Mouse (Mus musculus): ENCODE measurements around the gene Snx25. TPM values are rescaled to one million over a fixed set of nuclear protein-coding genes. Genes with fewer than 3 reads are reported as not detected.

The Snx25 gene
- polyA plus RNA-seq, 1 experiment from 2014 or later = 6.3 TPM

DNA sequence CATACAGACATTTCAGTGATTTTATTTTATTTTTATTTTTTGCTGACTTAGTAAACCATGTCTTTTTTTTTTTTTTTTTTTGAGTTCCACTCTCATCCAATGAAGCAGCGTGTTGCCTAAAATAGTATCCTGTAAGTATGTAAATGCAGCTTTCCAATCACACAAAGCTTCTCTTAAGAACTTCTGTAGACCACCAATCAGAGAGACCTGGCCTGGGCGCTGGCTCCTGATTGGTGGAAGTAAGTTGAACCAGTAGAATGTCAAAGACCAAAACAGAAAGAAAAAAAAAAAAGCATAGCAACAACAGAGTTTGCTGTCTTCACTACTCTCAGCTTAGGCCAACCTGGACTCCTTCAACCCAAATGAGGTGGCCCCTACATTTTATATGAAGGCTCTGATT, 141.7 kb downstream of the Snx25 start:
- peak; percentile 68 for ATAC-seq (replicated peaks; ENCODE audit: low FRiP score, low read depth)
- peak overlapping the region; percentile 54; the same call in 1 of the 2 replicates for H3K27ac ChIP-seq
- no peak overlapping the region for H3K9ac ChIP-seq (ENCODE audit: low read depth, low read length)
- no peaks in the 10 kb centered on the region for H3K36me3 ChIP-seq (ENCODE audit: insufficient read depth, low read length)
- DNase-seq (ENCODE audit: low spot score) = peak; percentile 50
- no peak for TF ChIP-seq CTCF (IDR thresholded peaks at IDR 0.05; ENCODE audit: low read depth)
- H3K9me3 ChIP-seq (replicated peaks; ENCODE audit: low read length) = no peaks in the 10 kb centered on the region
- WGBS = 59% methylated on average over 2 of the region's 2 CpGs
- no peak overlapping the region for H3K4me3 ChIP-seq (replicated peaks; ENCODE audit: low read depth, low read length)
- H3K4me2 ChIP-seq (ENCODE audit: low read length) = peak overlapping the region; percentile 41
- no peaks in the 10 kb centered on the region for H3K27me3 ChIP-seq (ENCODE audit: insufficient read depth, low read length)
- H3K4me1 ChIP-seq (replicated peaks; ENCODE audit: insufficient read depth, low read length) = no peaks in the 10 kb centered on the region

DNA sequence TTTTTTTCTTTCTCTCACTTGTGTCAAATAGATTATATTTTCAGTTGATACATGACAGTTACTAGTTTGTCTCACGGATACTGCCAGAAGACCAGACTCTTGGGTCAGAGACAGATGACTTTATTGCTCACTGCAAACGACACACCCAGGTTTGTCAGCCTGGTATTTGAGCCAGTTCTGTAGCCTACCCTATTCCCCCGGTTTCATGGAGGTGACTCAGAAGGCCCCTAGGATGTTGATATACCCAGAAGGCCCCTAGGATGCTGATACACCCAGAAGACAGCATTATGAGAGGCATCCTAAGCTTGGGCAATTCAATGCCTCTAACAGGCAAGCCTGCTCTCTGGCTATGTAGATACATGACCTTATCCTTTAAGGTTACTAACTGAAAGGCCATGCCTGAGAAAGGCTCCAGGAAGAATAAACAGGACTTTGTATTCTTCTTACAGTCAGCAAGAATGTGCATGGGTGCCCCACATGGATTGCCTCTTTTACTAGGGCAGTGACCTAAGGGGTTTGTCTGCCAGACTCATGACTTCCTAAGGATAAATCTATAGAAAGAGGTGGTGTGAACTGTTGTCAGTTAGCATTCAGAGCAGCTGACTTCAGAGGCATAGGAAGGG, 144.8 kb downstream of the Snx25 start:
- no peak overlapping the region for H3K9ac ChIP-seq (ENCODE audit: low read depth, low read length)
- no peaks in the 10 kb centered on the region for H3K36me3 ChIP-seq (ENCODE audit: insufficient read depth, low read length)
- no peaks in the 10 kb centered on the region for H3K9me3 ChIP-seq (replicated peaks; ENCODE audit: low read length)
- H3K4me2 ChIP-seq (ENCODE audit: low read length) = no peak overlapping the region
- H3K4me1 ChIP-seq (replicated peaks; ENCODE audit: insufficient read depth, low read length) = no peaks in the 10 kb centered on the region
- ATAC-seq (replicated peaks; ENCODE audit: low FRiP score, low read depth) = no peak
- no peak for TF ChIP-seq CTCF (IDR thresholded peaks at IDR 0.05; ENCODE audit: low read depth)
- no peak overlapping the region for H3K27ac ChIP-seq
- no peak overlapping the region for H3K4me3 ChIP-seq (replicated peaks; ENCODE audit: low read depth, low read length)
- H3K27me3 ChIP-seq (ENCODE audit: insufficient read depth, low read length) = no peaks in the 10 kb centered on the region
- DNase-seq (ENCODE audit: low spot score) = no peak
- WGBS = 35% methylated on average over 3 of the region's 3 CpGs

DNA sequence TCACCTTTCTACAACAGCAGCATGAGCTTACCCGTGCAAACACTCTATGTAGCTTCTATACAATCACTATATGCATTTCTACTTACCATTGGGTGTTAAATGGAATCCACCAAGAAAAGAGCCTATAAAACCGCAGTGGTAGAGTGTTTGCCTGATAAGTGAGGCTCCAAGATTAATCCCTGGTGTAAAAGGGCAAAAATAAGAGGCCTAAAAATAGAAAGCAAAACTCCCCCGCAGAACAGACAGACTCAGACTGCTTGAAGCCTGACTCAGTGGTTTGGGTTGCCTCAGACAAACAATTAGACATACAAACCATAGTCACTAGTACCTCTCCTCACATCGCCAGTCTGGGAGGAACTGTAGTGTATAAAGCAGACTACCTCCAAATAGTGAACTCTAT, 146.4 kb downstream of the Snx25 start, which contains the start of gene Ankrd37:
Ankrd37 (minus strand) TSS at position 112 of the 400 bp plus-strand sequence.
- Histone ChIP-seq H3K9ac (ENCODE audit: low read depth, low read length) (no peak within 1 kb of the TSS), H3K4me2 (ENCODE audit: low read length) (no peak within 1 kb of the TSS), H3K27ac (no peak within 1 kb of the TSS), H3K27me3 (ENCODE audit: insufficient read depth, low read length) (no peaks in the 10 kb centered on the region), H3K4me1 (replicated peaks; ENCODE audit: insufficient read depth, low read length) (no peaks in the 10 kb centered on the region), H3K9me3 (replicated peaks; ENCODE audit: low read length) (no peaks in the 10 kb centered on the region), H3K4me3 (replicated peaks; ENCODE audit: low read depth, low read length) (no peak within 1 kb of the TSS), H3K36me3 (ENCODE audit: insufficient read depth, low read length) (no peaks in the 10 kb centered on the region)
- DNase-seq (ENCODE audit: low spot score) (no peak), ATAC-seq (replicated peaks; ENCODE audit: low FRiP score, low read depth) (no peak)
- WGBS = 67% methylated on average over 4 of the region's 4 CpGs
- no peak for TF ChIP-seq CTCF (IDR thresholded peaks at IDR 0.05; ENCODE audit: low read depth)

DNA sequence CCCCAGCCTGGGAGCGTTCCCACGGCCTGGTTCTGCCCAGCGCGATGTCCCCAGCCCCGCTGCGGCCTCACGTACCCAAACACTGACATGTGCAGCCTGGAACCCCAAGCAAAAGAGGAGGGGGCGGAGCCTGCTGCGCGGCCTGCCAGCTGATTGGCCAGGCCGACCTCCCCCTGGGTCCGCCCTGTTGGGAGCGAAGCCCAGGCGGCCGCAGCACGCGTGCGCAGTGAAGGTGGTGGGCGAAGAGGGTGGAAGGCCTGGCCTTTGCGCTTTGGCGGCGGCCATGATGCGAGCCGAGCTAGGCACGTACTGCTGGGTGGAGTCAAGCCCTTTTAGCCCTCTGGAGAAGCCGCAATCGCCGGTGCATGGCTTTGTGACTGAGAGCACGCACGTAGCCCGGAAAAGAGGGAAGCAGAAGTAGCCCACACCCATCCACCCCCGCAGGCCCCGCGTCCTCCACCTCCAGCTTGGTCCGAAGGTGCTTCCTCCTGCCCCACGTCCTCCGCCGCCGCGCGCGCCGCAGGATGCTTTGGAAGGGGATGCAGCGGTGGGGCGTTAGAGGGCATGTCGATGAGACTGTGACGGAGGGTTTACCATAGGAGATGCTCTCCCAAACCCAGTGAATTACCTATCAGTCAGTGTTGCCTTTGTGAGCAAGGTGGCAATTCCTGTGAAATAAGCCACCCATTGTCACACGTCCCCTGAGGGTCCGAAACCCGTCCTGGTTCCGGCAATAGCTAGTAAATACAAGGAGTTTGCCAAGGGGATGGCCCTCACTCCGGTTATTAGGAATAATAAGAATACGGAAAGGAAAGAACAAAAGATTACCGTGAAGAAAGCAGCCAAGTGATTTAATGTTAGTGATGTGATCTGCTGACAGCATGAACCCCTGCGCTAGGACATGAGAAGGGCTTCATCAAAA, 151.9 kb downstream of the Snx25 start:
- H3K4me3 ChIP-seq (replicated peaks; ENCODE audit: low read depth, low read length) = peak overlapping the region; percentile 58
- peak; percentile 99 for ATAC-seq (replicated peaks; ENCODE audit: low FRiP score, low read depth)
- 5% methylated on average over 48 of the region's 55 CpGs for WGBS
- DNase-seq (ENCODE audit: low spot score) = peak; percentile 98
- H3K9ac ChIP-seq (ENCODE audit: low read depth, low read length) = peak overlapping the region; percentile 70
- H3K27ac ChIP-seq = peak overlapping the region; percentile 93
- no peak for TF ChIP-seq CTCF (IDR thresholded peaks at IDR 0.05; ENCODE audit: low read depth)
- H3K4me1 ChIP-seq (replicated peaks; ENCODE audit: insufficient read depth, low read length) = 0 out of 2 replicates have a peak, but pooled peaks cover 3% of the 10 kb centered on the region
- 0 out of 2 replicates have a peak, but pooled peaks cover 5% of the 10 kb centered on the region for H3K36me3 ChIP-seq (ENCODE audit: insufficient read depth, low read length)
- H3K9me3 ChIP-seq (replicated peaks; ENCODE audit: low read length) = no peaks in the 10 kb centered on the region
- no peaks in the 10 kb centered on the region for H3K27me3 ChIP-seq (ENCODE audit: insufficient read depth, low read length)
- peak overlapping the region; percentile 90 for H3K4me2 ChIP-seq (ENCODE audit: low read length)

DNA sequence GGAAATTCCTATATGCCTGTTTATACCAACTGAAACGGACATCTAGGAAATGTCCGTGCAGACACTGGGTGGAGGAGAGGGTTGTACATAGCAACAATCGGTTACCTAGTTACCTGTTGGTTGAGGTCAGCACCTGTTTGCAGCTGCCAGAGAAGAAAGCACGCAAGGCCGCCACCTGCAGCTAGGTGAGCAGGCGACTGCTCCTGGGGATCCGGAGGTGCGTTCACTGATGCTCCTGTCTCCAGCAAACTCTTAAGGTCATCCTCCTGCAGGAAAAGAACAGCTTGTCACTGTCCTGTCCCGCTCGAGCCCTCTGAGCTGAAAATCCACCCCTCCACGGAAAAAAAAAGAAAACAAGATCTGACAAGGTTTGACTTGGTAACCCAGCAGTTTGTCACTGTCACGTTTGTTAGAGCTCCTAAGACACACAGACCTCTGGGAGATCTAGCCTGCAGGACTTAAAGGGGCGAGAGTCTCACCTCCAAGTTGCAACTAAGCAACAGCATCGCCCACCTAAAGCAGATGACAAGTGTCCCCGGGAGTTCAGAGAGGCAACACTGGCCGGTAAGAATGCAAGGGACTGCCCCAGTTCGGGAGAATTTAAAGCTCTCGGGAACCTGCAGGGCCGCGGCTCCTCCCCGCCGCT, 152.7 kb downstream of the Snx25 start, which contains the start of gene Lrp2bp:
Lrp2bp (plus strand) TSS at position 166 of the 646 bp plus-strand sequence.
- peak; percentile 44 for DNase-seq (ENCODE audit: low spot score)
- peak within 1 kb of the TSS; percentile 93 for H3K27ac ChIP-seq
- WGBS = 1% methylated on average over 22 of the region's 22 CpGs
- H3K4me3 ChIP-seq (replicated peaks; ENCODE audit: low read depth, low read length) = peak within 1 kb of the TSS; percentile 58
- TF ChIP-seq CTCF (IDR thresholded peaks at IDR 0.05; ENCODE audit: low read depth) = no peak
- H3K9ac ChIP-seq (ENCODE audit: low read depth, low read length) = peak within 1 kb of the TSS; percentile 70
- 0 out of 2 replicates have a peak, but pooled peaks cover 5% of the 10 kb centered on the region for H3K36me3 ChIP-seq (ENCODE audit: insufficient read depth, low read length)
- 0 out of 2 replicates have a peak, but pooled peaks cover 3% of the 10 kb centered on the region for H3K4me1 ChIP-seq (replicated peaks; ENCODE audit: insufficient read depth, low read length)
- no peaks in the 10 kb centered on the region for H3K9me3 ChIP-seq (replicated peaks; ENCODE audit: low read length)
- H3K4me2 ChIP-seq (ENCODE audit: low read length) = peak within 1 kb of the TSS; percentile 90
- no peaks in the 10 kb centered on the region for H3K27me3 ChIP-seq (ENCODE audit: insufficient read depth, low read length)
- ATAC-seq (replicated peaks; ENCODE audit: low FRiP score, low read depth) = 0 out of 2 replicates have a peak, but pooled peaks have one; percentile 18

DNA sequence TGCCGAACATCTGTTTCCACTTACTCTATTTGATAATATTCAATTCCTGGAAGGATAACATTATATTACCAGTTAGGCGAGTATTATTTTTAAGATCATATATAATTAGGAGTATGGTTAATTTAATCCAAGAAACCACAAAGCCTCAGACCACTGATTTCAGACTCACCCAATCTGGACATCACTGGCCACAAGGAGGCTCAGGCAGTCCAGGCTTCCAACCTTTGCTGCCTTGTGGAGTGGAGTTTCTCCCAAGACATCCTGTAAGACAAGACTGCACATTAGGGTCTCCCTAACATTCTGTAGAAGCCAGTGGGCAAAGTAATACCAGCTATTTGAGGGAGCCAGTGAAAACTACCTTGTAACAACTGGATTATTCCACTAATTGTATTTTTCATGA, 153.7 kb downstream of the Snx25 start:
- peak overlapping the region; percentile 90 for H3K4me2 ChIP-seq (ENCODE audit: low read length)

More for the DNA sequence above, 153.7 kb downstream of the Snx25 start:
- TF ChIP-seq CTCF (IDR thresholded peaks at IDR 0.05; ENCODE audit: low read depth) = peak; percentile 52; the same call in 1 of the 2 replicates
- ATAC-seq (replicated peaks; ENCODE audit: low FRiP score, low read depth) (no peak), DNase-seq (ENCODE audit: low spot score) (peak; percentile 31)
- H3K27me3 ChIP-seq (ENCODE audit: insufficient read depth, low read length) = no peaks in the 10 kb centered on the region
- no peaks in the 10 kb centered on the region for H3K9me3 ChIP-seq (replicated peaks; ENCODE audit: low read length)
- 0 out of 2 replicates have a peak, but pooled peaks cover 3% of the 10 kb centered on the region for H3K4me1 ChIP-seq (replicated peaks; ENCODE audit: insufficient read depth, low read length)
- no peak overlapping the region for H3K9ac ChIP-seq (ENCODE audit: low read depth, low read length)
- no peak overlapping the region for H3K27ac ChIP-seq
- peaks cover 5% of the 10 kb centered on the region; the same call in 1 of the 2 replicates for H3K36me3 ChIP-seq (ENCODE audit: insufficient read depth, low read length)
- 85% methylated on average over 2 of the region's 2 CpGs for WGBS
- H3K4me3 ChIP-seq (replicated peaks; ENCODE audit: low read depth, low read length) = no peak overlapping the region
